Mouse (Mus musculus): ENCODE data around the gene Sipa1l1. TPM values are rescaled to one million over a fixed set of nuclear protein-coding genes. Genes with fewer than 3 reads are reported as not detected.

Sipa1l1 gene
- polyA plus RNA-seq, 1 experiment = 17.2 TPM

DNA sequence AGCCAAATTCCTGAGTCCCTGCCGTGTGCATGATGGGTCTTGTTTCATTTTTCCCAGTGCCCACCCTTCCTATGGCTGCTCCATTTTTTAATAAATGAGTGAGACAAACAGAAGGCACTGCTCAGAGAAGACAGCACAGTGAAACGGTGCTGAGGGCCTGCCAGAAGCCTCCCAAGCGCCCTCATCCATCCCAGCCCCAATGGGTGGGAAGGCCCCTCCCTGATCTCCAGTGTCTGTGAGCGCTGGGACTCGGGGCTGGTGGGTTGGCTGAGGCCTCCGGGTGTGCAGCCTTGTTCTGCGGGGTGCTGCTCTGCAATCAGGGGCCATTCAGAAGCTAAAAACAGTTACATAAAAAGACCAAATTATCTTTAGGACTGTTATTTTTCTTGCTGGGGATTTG is 231.7 kb downstream of the Sipa1l1 start:
- no peak overlapping the region for H3K4me3 ChIP-seq (ENCODE audit: insufficient read depth, low read length)
- TF ChIP-seq CTCF (IDR thresholded peaks at IDR 0.05; ENCODE audit: low read depth, low read length) = no peak
- no peak for TF ChIP-seq POLR2A (IDR thresholded peaks at IDR 0.05; ENCODE audit: borderline replicate concordance, low read depth, low read length)

GRCm38 (mm10) chr12:82401440-82401839 is 232.3 kb downstream of the Sipa1l1 start:
- H3K4me3 ChIP-seq (ENCODE audit: insufficient read depth, low read length) = no peak overlapping the region
- TF ChIP-seq POLR2A (IDR thresholded peaks at IDR 0.05; ENCODE audit: borderline replicate concordance, low read depth, low read length) (no peak), CTCF (IDR thresholded peaks at IDR 0.05; ENCODE audit: low read depth, low read length) (0 out of 2 replicates have a peak, but pooled peaks have one; percentile 5)
- H3K4me1 ChIP-seq (ENCODE audit: control insufficient read depth, insufficient read depth, low read length) = peaks cover 9% of the 10 kb centered on the region
- no peak overlapping the region for H3K27ac ChIP-seq (ENCODE audit: insufficient read depth, low read depth, low read length)

More for the DNA sequence above, 231.7 kb downstream of the Sipa1l1 start:
- Histone ChIP-seq H3K27ac (ENCODE audit: insufficient read depth, low read depth, low read length) (no peak overlapping the region), H3K4me1 (ENCODE audit: control insufficient read depth, insufficient read depth, low read length) (peaks cover 9% of the 10 kb centered on the region)

DNA sequence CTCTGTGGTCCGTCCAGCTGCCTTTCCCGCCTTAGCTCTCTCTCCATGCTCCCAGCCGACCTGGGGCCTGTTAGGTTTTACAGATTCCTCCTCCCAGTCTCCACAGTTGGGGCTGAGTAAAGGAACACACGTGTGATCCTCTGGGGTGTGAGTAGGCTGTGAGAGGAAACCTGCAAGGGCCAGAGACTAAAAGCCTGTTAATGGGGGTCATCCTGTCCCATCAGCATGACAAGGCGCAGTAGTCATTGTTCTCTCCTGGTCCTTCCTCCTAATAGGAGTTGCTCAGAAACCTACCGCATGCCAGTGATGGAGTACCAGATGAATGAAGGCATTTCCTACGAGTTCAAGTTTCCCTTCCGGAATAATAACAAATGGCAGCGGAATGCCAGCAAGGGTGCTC is 233.5 kb downstream of the Sipa1l1 start:
- Histone ChIP-seq H3K27ac (ENCODE audit: insufficient read depth, low read depth, low read length) (no peak overlapping the region), H3K4me3 (ENCODE audit: insufficient read depth, low read length) (no peak overlapping the region), H3K4me1 (ENCODE audit: control insufficient read depth, insufficient read depth, low read length) (peaks cover 9% of the 10 kb centered on the region)
- TF ChIP-seq CTCF (IDR thresholded peaks at IDR 0.05; ENCODE audit: low read depth, low read length) = no peak
- TF ChIP-seq POLR2A (IDR thresholded peaks at IDR 0.05; ENCODE audit: borderline replicate concordance, low read depth, low read length) = no peak

GRCm38 (mm10) chr12:82407531-82408255 is 238.6 kb downstream of the Sipa1l1 start:
- Histone ChIP-seq H3K4me1 (ENCODE audit: control insufficient read depth, insufficient read depth, low read length) (no peaks in the 10 kb centered on the region), H3K27ac (ENCODE audit: insufficient read depth, low read depth, low read length) (no peak overlapping the region), H3K4me3 (ENCODE audit: insufficient read depth, low read length) (no peak overlapping the region)
- no peak for TF ChIP-seq POLR2A (IDR thresholded peaks at IDR 0.05; ENCODE audit: borderline replicate concordance, low read depth, low read length)
- no peak for TF ChIP-seq CTCF (IDR thresholded peaks at IDR 0.05; ENCODE audit: low read depth, low read length)

DNA sequence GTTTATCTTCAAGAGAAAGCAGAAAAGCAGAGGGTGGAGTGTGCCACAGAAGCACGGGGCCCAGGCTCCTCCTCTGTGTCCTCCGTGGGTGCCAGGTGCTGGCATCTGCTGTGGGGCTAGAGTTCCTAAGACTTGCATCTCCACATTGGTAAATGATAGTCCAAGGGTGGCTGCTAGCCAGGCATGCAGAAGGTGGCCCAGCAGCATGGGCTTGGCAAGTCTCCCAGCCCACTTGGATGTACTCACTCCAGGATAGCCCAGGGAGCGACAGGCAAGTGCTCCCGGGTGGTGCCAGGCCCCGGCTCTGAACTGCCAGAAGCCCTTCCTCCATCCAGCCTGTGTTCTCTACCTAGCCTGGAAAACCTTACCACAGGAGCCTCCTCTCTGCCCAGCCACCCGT is 239.4 kb downstream of the Sipa1l1 start:
- TF ChIP-seq POLR2A (IDR thresholded peaks at IDR 0.05; ENCODE audit: borderline replicate concordance, low read depth, low read length) = no peak
- TF ChIP-seq CTCF (IDR thresholded peaks at IDR 0.05; ENCODE audit: low read depth, low read length) = no peak
- H3K4me1 ChIP-seq (ENCODE audit: control insufficient read depth, insufficient read depth, low read length) = no peaks in the 10 kb centered on the region
- H3K27ac ChIP-seq (ENCODE audit: insufficient read depth, low read depth, low read length) = no peak overlapping the region
- H3K4me3 ChIP-seq (ENCODE audit: insufficient read depth, low read length) = no peak overlapping the region

- H3K4me1 ChIP-seq (ENCODE audit: control insufficient read depth, insufficient read depth, low read length) = no peaks in the 10 kb centered on the region
- TF ChIP-seq POLR2A (IDR thresholded peaks at IDR 0.05; ENCODE audit: borderline replicate concordance, low read depth, low read length) (no peak), CTCF (IDR thresholded peaks at IDR 0.05; ENCODE audit: low read depth, low read length) (no peak)
- H3K27ac ChIP-seq (ENCODE audit: insufficient read depth, low read depth, low read length) = no peak overlapping the region
- no peak overlapping the region for H3K4me3 ChIP-seq (ENCODE audit: insufficient read depth, low read length)
Observed at GRCm38 (mm10) chr12:82409686-82410472, 240.8 kb downstream of the Sipa1l1 start.

DNA sequence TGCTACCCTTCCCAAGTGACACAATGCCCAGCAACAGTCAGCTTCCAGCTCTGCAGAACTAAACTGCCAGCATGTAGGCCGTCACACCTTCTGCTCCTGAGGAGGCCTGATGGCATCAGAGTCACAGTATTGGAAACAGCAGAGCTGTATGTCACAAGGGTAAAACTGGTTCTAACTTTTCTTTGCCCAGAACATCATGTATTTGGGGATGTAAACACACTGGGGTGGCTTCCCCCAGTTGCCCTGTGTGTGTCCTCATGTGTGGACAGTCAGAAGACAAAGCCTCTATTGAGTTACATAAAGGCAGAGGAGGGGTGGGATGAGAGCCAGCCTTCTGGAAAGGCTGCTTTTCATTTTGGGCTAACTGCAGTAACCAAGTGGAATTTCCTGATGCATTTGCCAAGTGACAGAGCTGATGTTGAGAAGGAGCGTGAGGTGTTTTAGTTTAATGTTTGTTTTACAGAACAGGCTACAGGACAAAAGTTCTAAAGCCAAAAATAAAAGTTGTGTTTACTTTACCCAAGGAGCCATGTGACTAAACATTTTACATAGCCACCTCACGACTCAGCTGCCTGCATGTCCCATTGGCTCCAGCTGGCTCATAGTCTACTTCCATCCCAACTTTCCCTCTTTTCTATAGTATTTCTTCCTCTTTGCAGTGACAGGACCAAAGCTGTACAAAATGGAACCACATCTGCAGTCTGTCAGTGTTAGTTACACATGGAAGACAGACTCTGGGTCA is 243.3 kb downstream of the Sipa1l1 start:
- no peaks in the 10 kb centered on the region for H3K4me1 ChIP-seq (ENCODE audit: control insufficient read depth, insufficient read depth, low read length)
- no peak overlapping the region for H3K27ac ChIP-seq (ENCODE audit: insufficient read depth, low read depth, low read length)
- TF ChIP-seq CTCF (IDR thresholded peaks at IDR 0.05; ENCODE audit: low read depth, low read length) = no peak
- TF ChIP-seq POLR2A (IDR thresholded peaks at IDR 0.05; ENCODE audit: borderline replicate concordance, low read depth, low read length) = no peak
- no peak overlapping the region for H3K4me3 ChIP-seq (ENCODE audit: insufficient read depth, low read length)

DNA sequence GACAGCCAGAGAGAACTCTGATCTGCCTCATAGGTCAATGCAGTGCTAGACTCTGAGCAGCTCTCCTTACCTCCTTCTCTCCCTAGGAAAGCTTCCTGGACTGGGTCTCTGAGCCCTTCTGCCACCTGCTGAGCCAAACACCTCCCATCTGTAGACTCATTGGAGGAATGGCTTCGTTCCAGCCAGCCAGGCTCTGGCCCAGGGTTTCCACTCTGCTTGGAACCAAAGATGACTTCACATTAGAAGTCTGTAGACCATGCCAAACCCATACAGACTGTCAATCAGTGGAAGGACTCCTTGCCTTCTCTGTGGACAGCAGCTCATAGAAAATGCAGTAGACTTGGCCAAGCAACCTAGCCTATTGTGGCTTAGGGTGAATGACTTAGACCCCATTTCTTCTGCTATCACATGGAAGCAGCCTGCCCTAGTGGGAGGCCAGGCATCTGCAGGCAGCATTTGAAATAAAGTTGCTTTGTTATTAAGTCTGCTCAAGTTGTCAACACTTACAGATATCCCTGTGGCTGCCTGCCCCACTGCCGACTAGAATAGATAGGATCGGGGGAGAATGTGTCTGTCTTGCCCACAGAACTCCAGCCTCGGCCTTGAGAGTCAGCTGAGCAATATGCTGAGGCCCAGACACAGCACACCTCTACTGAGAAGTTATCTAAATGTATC is 246.7 kb downstream of the Sipa1l1 start:
- no peak for TF ChIP-seq CTCF (IDR thresholded peaks at IDR 0.05; ENCODE audit: low read depth, low read length)
- no peak for TF ChIP-seq POLR2A (IDR thresholded peaks at IDR 0.05; ENCODE audit: borderline replicate concordance, low read depth, low read length)
- H3K4me1 ChIP-seq (ENCODE audit: control insufficient read depth, insufficient read depth, low read length) = no peaks in the 10 kb centered on the region
- no peak overlapping the region for H3K4me3 ChIP-seq (ENCODE audit: insufficient read depth, low read length)
- no peak overlapping the region for H3K27ac ChIP-seq (ENCODE audit: insufficient read depth, low read depth, low read length)

DNA sequence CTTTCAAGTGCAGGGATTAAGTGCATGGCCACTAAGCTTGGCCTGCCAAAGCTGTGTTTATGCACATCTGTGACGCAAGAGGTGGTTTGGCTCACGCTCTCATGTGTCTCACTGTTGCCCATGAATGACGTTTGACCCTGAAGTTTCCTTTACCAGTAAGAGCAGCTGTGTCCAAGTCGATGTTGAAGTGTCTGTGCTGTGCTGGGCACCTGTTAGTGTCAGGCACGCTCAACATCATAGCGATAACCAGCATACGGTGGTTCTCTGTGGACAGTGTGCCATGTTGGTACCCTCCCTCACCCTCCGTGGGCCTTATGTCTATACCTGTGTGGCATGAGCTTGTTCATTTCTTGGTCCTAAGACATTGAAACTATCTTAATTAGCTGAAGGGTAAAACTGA is 249.9 kb downstream of the Sipa1l1 start:
- no peaks in the 10 kb centered on the region for H3K4me1 ChIP-seq (ENCODE audit: control insufficient read depth, insufficient read depth, low read length)
- no peak overlapping the region for H3K4me3 ChIP-seq (ENCODE audit: insufficient read depth, low read length)
- no peak overlapping the region for H3K27ac ChIP-seq (ENCODE audit: insufficient read depth, low read depth, low read length)
- no peak for TF ChIP-seq CTCF (IDR thresholded peaks at IDR 0.05; ENCODE audit: low read depth, low read length)
- TF ChIP-seq POLR2A (IDR thresholded peaks at IDR 0.05; ENCODE audit: borderline replicate concordance, low read depth, low read length) = no peak

Measured in bone marrow macrophage, adult 2 months (primary cell).